In genomic region chr12:38781686-38782085, GRCm38 (mm10) we compare ENCODE assay signal across 9 mouse cellular contexts. TPM values are rescaled to one million over a fixed set of nuclear protein-coding genes. Genes with fewer than 3 reads are reported as not detected.
DNase-seq lines count a peak whose midpoint lies in the region; ATAC-seq and TF ChIP-seq lines count a peak whose summit lies in the region.
"Had no signal": no experiment of that assay in that cellular context is flagged by ENCODE, and none has a peak within 500 bp of the region (broad histone marks: within the 10 kb centered on the region; RNA-seq: fewer than 3 reads in every experiment).

No protein-coding gene starts in this region.

- peak overlapping the region; percentile 72 for H3K4me3 ChIP-seq in kidney, embryonic 16.5 days (ENCODE audit: low read length)
- H3K4me3 ChIP-seq in embryonic fibroblast, embryonic 13.5 days (ENCODE audit: insufficient read depth, low read length), result 0 out of 2 replicates have a peak overlapping the region, but pooled peaks have one; percentile 73
- H3K4me3 ChIP-seq in intestine, embryonic 14.5 days (ENCODE audit: low read depth, low read length), result peak overlapping the region; percentile 68
- peak overlapping the region; percentile 62 for H3K4me3 ChIP-seq in neural tube, embryonic 13.5 days

- H3K27ac ChIP-seq in kidney, embryonic 16.5 days (ENCODE audit: low read length), result no peak overlapping the region
- H3K27ac ChIP-seq in embryonic fibroblast, embryonic 13.5 days (ENCODE audit: insufficient read depth, low read length), result no peak overlapping the region
- H3K27ac ChIP-seq in intestine, embryonic 14.5 days (ENCODE audit: low read depth), result 0 out of 2 replicates have a peak overlapping the region, but pooled peaks have one; percentile 95
- no peak overlapping the region for H3K27ac ChIP-seq in neural tube, embryonic 13.5 days (replicated peaks)
- H3K27ac ChIP-seq: liver, embryonic 14.5 days had no signal

- H3K4me2 ChIP-seq in kidney, embryonic 16.5 days (replicated peaks; ENCODE audit: low read depth, low read length), result peak overlapping the region; percentile 84
- peak overlapping the region; percentile 97 for H3K4me2 ChIP-seq in intestine, embryonic 14.5 days (ENCODE audit: low read length)
- peak overlapping the region; percentile 99 for H3K4me2 ChIP-seq in neural tube, embryonic 13.5 days

- H3K36me3 ChIP-seq in kidney, embryonic 16.5 days (ENCODE audit: insufficient read depth, low read length), result no peaks in the 10 kb centered on the region
- no peaks in the 10 kb centered on the region for H3K36me3 ChIP-seq in intestine, embryonic 14.5 days (ENCODE audit: control insufficient read depth, insufficient read depth, low read length)
- H3K36me3 ChIP-seq in neural tube, embryonic 13.5 days, result no peaks in the 10 kb centered on the region

- no peaks in the 10 kb centered on the region for H3K27me3 ChIP-seq in kidney, embryonic 16.5 days (ENCODE audit: insufficient read depth, low read length)
- H3K27me3 ChIP-seq in intestine, embryonic 14.5 days (replicated peaks; ENCODE audit: control insufficient read depth, insufficient read depth, low read length), result no peaks in the 10 kb centered on the region
- H3K27me3 ChIP-seq in neural tube, embryonic 13.5 days, result 0 out of 2 replicates have a peak, but pooled peaks cover 12% of the 10 kb centered on the region

- no peak overlapping the region for H3K9ac ChIP-seq in kidney, embryonic 16.5 days (replicated peaks; ENCODE audit: low read length)
- peak overlapping the region; percentile 52; the same call in 1 of the 2 replicates for H3K9ac ChIP-seq in intestine, embryonic 14.5 days (ENCODE audit: low read length)
- H3K9ac ChIP-seq in neural tube, embryonic 13.5 days, result no peak overlapping the region
- H3K9ac ChIP-seq: liver, embryonic 14.5 days had no signal

- H3K4me1 ChIP-seq in kidney, embryonic 16.5 days (ENCODE audit: insufficient read depth, low read length), result 0 out of 2 replicates have a peak, but pooled peaks cover 6% of the 10 kb centered on the region
- no peaks in the 10 kb centered on the region for H3K4me1 ChIP-seq in embryonic fibroblast, embryonic 13.5 days (ENCODE audit: control insufficient read depth, insufficient read depth, low read length)
- H3K4me1 ChIP-seq in intestine, embryonic 14.5 days (replicated peaks; ENCODE audit: control insufficient read depth, insufficient read depth, low read length), result 0 out of 2 replicates have a peak, but pooled peaks cover 6% of the 10 kb centered on the region
- H3K4me1 ChIP-seq in neural tube, embryonic 13.5 days (replicated peaks), result peaks cover 31% of the 10 kb centered on the region

- TF ChIP-seq POLR2A in embryonic fibroblast, embryonic 13.5 days (IDR thresholded peaks at IDR 0.05; ENCODE audit: low read depth, low read length), result no peak

- H3K9me3 ChIP-seq in kidney, embryonic 16.5 days (ENCODE audit: low read length), result no peaks in the 10 kb centered on the region
- H3K9me3 ChIP-seq in intestine, embryonic 14.5 days (ENCODE audit: control insufficient read depth, low read length), result no peaks in the 10 kb centered on the region
- H3K9me3 ChIP-seq in neural tube, embryonic 13.5 days, result no peaks in the 10 kb centered on the region

- ATAC-seq in kidney, embryonic 16.5 days (ENCODE audit: low FRiP score, low TSS enrichment), result no peak
- no peak for ATAC-seq in intestine, embryonic 14.5 days (replicated peaks; ENCODE audit: low FRiP score, low TSS enrichment, low read depth)
- ATAC-seq in neural tube, embryonic 13.5 days (ENCODE audit: low read depth), result no peak

- WGBS in kidney, embryonic 16.5 days, result 26% methylated on average over 6 of the region's 6 CpGs
- WGBS in intestine, embryonic 14.5 days, result 18% methylated on average over 6 of the region's 6 CpGs
- WGBS in neural tube, embryonic 13.5 days, result 50% methylated on average over 6 of the region's 6 CpGs

- no peak for DNase-seq in kidney, postnatal 25 days
- no peak for DNase-seq in intestine, embryonic 14.5 days (ENCODE audit: low spot score)
- DNase-seq in layer of hippocampus, adult 11-12 months (ENCODE audit: low spot score), result no peak
- DNase-seq in adrenal gland, postnatal 4 days (ENCODE audit: low spot score in 2 of 2), result no peak
- no peak for DNase-seq in layer of hippocampus, postnatal 14 days (ENCODE audit: low spot score in 2 of 2)

- no peak for TF ChIP-seq CTCF in embryonic fibroblast, embryonic 13.5 days (IDR thresholded peaks at IDR 0.05; ENCODE audit: borderline replicate concordance, insufficient read depth, low read length)

RNA-seq across cellular contexts. Expression of gene Etv1, which starts 2.5 kb away (rescaled TPM):
- polyA plus RNA-seq in kidney, embryonic 16.5 days (2015; fragmentation: Nextera tagmentation; extraction: Ambion mirVana), result 12.8 and 14.4 TPM in 2 replicates
- polyA plus RNA-seq in embryonic fibroblast, embryonic 13.5 days (2011; ENCODE audit: insufficient read length, low read depth, missing spikeins), result 2.4 and 5.7 TPM in 2 replicates
- polyA plus RNA-seq in intestine, embryonic 14.5 days (2014; fragmentation: Nextera tagmentation; extraction: Ambion mirVana), result 48.1 and 58.1 TPM in 2 replicates
- polyA plus RNA-seq in neural tube, embryonic 13.5 days (2015; fragmentation: Nextera tagmentation; extraction: Ambion mirVana), result 30.4 and 33.9 TPM in 2 replicates
- 10 to 100 TPM; 55.2 to 62.7 TPM for total RNA-seq in adrenal gland, postnatal 4 days (2021)
- total RNA-seq in layer of hippocampus, postnatal 14 days (2021), result 10 to 100 TPM; 64.2 to 74.3 TPM
